Mouse (Mus musculus): ENCODE measurements around the gene Slco3a1. TPM values are rescaled to one million over a fixed set of nuclear protein-coding genes. Genes with fewer than 3 reads are reported as not detected.
A peak's percentile ranks its signal among the peaks of the same experiment; 100 is the strongest.
"Not testable (repeated sequence)": the region's sequence is repeated elsewhere in the genome, so short reads cannot be mapped to it uniquely, and the experiment has no call there.

The Slco3a1 gene
- polyA plus RNA-seq, 1 experiment from 2014 or later, result 7.9 TPM

- Histone ChIP-seq H3K4me3 (no peak overlapping the region), H3K9me3 (no peaks in the 10 kb centered on the region), H3K27ac (replicated peaks) (no peak overlapping the region), H3K27me3 (replicated peaks; ENCODE audit: low read depth, poor library complexity, severe bottlenecking) (no peaks in the 10 kb centered on the region), H3K4me1 (peaks cover 4% of the 10 kb centered on the region), H3K36me3 (replicated peaks) (no peaks in the 10 kb centered on the region)
- WGBS, result 84% methylated on average over 6 of the region's 6 CpGs
- no peak for DNase-seq (ENCODE audit: low spot score)
Observed at GRCm38 (mm10) chr7:74417009-74417408, 137.6 kb downstream of the Slco3a1 start.

- no peak for DNase-seq (ENCODE audit: low spot score)
- no peaks in the 10 kb centered on the region for H3K27me3 ChIP-seq (replicated peaks; ENCODE audit: low read depth, poor library complexity, severe bottlenecking)
- no peak overlapping the region for H3K4me3 ChIP-seq
- 94% methylated on average over 6 of the region's 6 CpGs for WGBS
- no peaks in the 10 kb centered on the region for H3K9me3 ChIP-seq
- H3K4me1 ChIP-seq, result no peaks in the 10 kb centered on the region
- H3K36me3 ChIP-seq (replicated peaks), result no peaks in the 10 kb centered on the region
- H3K27ac ChIP-seq (replicated peaks), result no peak overlapping the region
Observed at GRCm38 (mm10) chr7:74415241-74415640, 139.3 kb downstream of the Slco3a1 start.

- no peaks in the 10 kb centered on the region for H3K4me1 ChIP-seq
- WGBS, result 70% methylated on average over 9 of the region's 9 CpGs
- no peaks in the 10 kb centered on the region for H3K36me3 ChIP-seq (replicated peaks)
- H3K27me3 ChIP-seq (replicated peaks; ENCODE audit: low read depth, poor library complexity, severe bottlenecking), result no peaks in the 10 kb centered on the region
- no peak for DNase-seq (ENCODE audit: low spot score)
- H3K4me3 ChIP-seq, result no peak overlapping the region
- H3K9me3 ChIP-seq, result no peaks in the 10 kb centered on the region
- H3K27ac ChIP-seq (replicated peaks), result no peak overlapping the region
Observed at GRCm38 (mm10) chr7:74413738-74414716, 140.6 kb downstream of the Slco3a1 start.

GRCm38 (mm10) chr7:74408601-74409323 lies 145.8 kb downstream of the Slco3a1 start:
- Histone ChIP-seq H3K36me3 (replicated peaks) (no peaks in the 10 kb centered on the region), H3K4me3 (no peak overlapping the region), H3K27ac (replicated peaks) (no peak overlapping the region), H3K9me3 (no peaks in the 10 kb centered on the region), H3K27me3 (replicated peaks; ENCODE audit: low read depth, poor library complexity, severe bottlenecking) (no peaks in the 10 kb centered on the region), H3K4me1 (no peaks in the 10 kb centered on the region)
- DNase-seq (ENCODE audit: low spot score), result no peak
- 68% methylated on average over 13 of the region's 13 CpGs for WGBS

GRCm38 (mm10) chr7:74407851-74408250 lies 146.7 kb downstream of the Slco3a1 start:
- DNase-seq (ENCODE audit: low spot score); H3K4me3 ChIP-seq; H3K36me3 ChIP-seq (replicated peaks); H3K4me1 ChIP-seq; H3K27me3 ChIP-seq (replicated peaks; ENCODE audit: low read depth, poor library complexity, severe bottlenecking); H3K9me3 ChIP-seq; H3K27ac ChIP-seq (replicated peaks): not testable (repeated sequence)

GRCm38 (mm10) chr7:74399729-74400128 lies 154.9 kb downstream of the Slco3a1 start:
- DNase-seq (ENCODE audit: low spot score), result no peak
- H3K36me3 ChIP-seq (replicated peaks), result no peaks in the 10 kb centered on the region
- no peak overlapping the region for H3K27ac ChIP-seq (replicated peaks)
- no peaks in the 10 kb centered on the region for H3K27me3 ChIP-seq (replicated peaks; ENCODE audit: low read depth, poor library complexity, severe bottlenecking)
- H3K4me3 ChIP-seq, result no peak overlapping the region
- H3K9me3 ChIP-seq, result no peaks in the 10 kb centered on the region
- H3K4me1 ChIP-seq, result peaks cover 5% of the 10 kb centered on the region; the same call in 1 of the 2 replicates
- WGBS, result 93% methylated on average over 6 of the region's 6 CpGs

- Histone ChIP-seq H3K27me3 (replicated peaks; ENCODE audit: low read depth, poor library complexity, severe bottlenecking) (no peaks in the 10 kb centered on the region), H3K4me3 (no peak overlapping the region), H3K9me3 (no peaks in the 10 kb centered on the region), H3K4me1 (peaks cover 5% of the 10 kb centered on the region; the same call in 1 of the 2 replicates), H3K36me3 (replicated peaks) (no peaks in the 10 kb centered on the region), H3K27ac (replicated peaks) (no peak overlapping the region)
- no peak for DNase-seq (ENCODE audit: low spot score)
- WGBS, result 92% methylated on average over 4 of the region's 4 CpGs
Observed at GRCm38 (mm10) chr7:74399154-74399553, 155.4 kb downstream of the Slco3a1 start.

GRCm38 (mm10) chr7:74398326-74398725 lies 156.3 kb downstream of the Slco3a1 start:
- Histone ChIP-seq H3K4me3 (no peak overlapping the region), H3K27me3 (replicated peaks; ENCODE audit: low read depth, poor library complexity, severe bottlenecking) (no peaks in the 10 kb centered on the region), H3K9me3 (no peaks in the 10 kb centered on the region), H3K4me1 (peaks cover 10% of the 10 kb centered on the region; the same call in 1 of the 2 replicates), H3K27ac (replicated peaks) (no peak overlapping the region), H3K36me3 (replicated peaks) (no peaks in the 10 kb centered on the region)
- WGBS, result 70% methylated on average over 2 of the region's 2 CpGs
- no peak for DNase-seq (ENCODE audit: low spot score)

- DNase-seq (ENCODE audit: low spot score), result peak; percentile 19
- 52% methylated on average over 5 of the region's 5 CpGs for WGBS
- no peaks in the 10 kb centered on the region for H3K27me3 ChIP-seq (replicated peaks; ENCODE audit: low read depth, poor library complexity, severe bottlenecking)
Observed at GRCm38 (mm10) chr7:74391451-74391873, 163.1 kb downstream of the Slco3a1 start.

GRCm38 (mm10) chr7:74389570-74389969 lies 165.0 kb downstream of the Slco3a1 start:
- H3K27ac ChIP-seq (replicated peaks), result no peak overlapping the region
- 75% methylated on average over 2 of the region's 2 CpGs for WGBS
- H3K27me3 ChIP-seq (replicated peaks; ENCODE audit: low read depth, poor library complexity, severe bottlenecking), result no peaks in the 10 kb centered on the region
- no peak overlapping the region for H3K4me3 ChIP-seq
- no peak for DNase-seq (ENCODE audit: low spot score)
- no peaks in the 10 kb centered on the region for H3K36me3 ChIP-seq (replicated peaks)
- no peaks in the 10 kb centered on the region for H3K9me3 ChIP-seq
- peaks cover 19% of the 10 kb centered on the region for H3K4me1 ChIP-seq

More at GRCm38 (mm10) chr7:74391451-74391873, 163.1 kb downstream of the Slco3a1 start:
- H3K4me1 ChIP-seq, result peaks cover 16% of the 10 kb centered on the region
- no peak overlapping the region for H3K4me3 ChIP-seq
- H3K9me3 ChIP-seq, result no peaks in the 10 kb centered on the region
- H3K36me3 ChIP-seq (replicated peaks), result no peaks in the 10 kb centered on the region
- no peak overlapping the region for H3K27ac ChIP-seq (replicated peaks)

GRCm38 (mm10) chr7:74386257-74386656 lies 168.3 kb downstream of the Slco3a1 start:
- no peak for DNase-seq (ENCODE audit: low spot score)
- 84% methylated on average over 5 of the region's 5 CpGs for WGBS
- no peaks in the 10 kb centered on the region for H3K36me3 ChIP-seq (replicated peaks)
- H3K27ac ChIP-seq (replicated peaks), result no peak overlapping the region
- H3K9me3 ChIP-seq, result no peaks in the 10 kb centered on the region
- no peak overlapping the region for H3K4me3 ChIP-seq
- H3K4me1 ChIP-seq, result peaks cover 25% of the 10 kb centered on the region
- H3K27me3 ChIP-seq (replicated peaks; ENCODE audit: low read depth, poor library complexity, severe bottlenecking), result no peaks in the 10 kb centered on the region

GRCm38 (mm10) chr7:74383040-74383666 lies 171.4 kb downstream of the Slco3a1 start:
- 80% methylated on average over 3 of the region's 3 CpGs for WGBS
- no peaks in the 10 kb centered on the region for H3K27me3 ChIP-seq (replicated peaks; ENCODE audit: low read depth, poor library complexity, severe bottlenecking)

More at GRCm38 (mm10) chr7:74383040-74383666, 171.4 kb downstream of the Slco3a1 start:
- H3K27ac ChIP-seq (replicated peaks), result no peak overlapping the region
- no peak for DNase-seq (ENCODE audit: low spot score)
- peaks cover 24% of the 10 kb centered on the region for H3K4me1 ChIP-seq
- no peaks in the 10 kb centered on the region for H3K9me3 ChIP-seq
- no peaks in the 10 kb centered on the region for H3K36me3 ChIP-seq (replicated peaks)
- H3K4me3 ChIP-seq, result no peak overlapping the region
